Mouse (Mus musculus): ENCODE measurements around the gene Aldh5a1.

The Aldh5a1 gene

GRCm38 (mm10) chr13:24933199-24933598 lies 4.3 kb downstream of the Aldh5a1 start:
- DNase-seq (ENCODE audit: low spot score): no peak

GRCm38 (mm10) chr13:24930591-24930990 lies 6.9 kb downstream of the Aldh5a1 start:
- DNase-seq (ENCODE audit: low spot score): no peak

- DNase-seq (ENCODE audit: low spot score): no peak
Measured at GRCm38 (mm10) chr13:24923991-24924390, 13.5 kb downstream of the Aldh5a1 start.

GRCm38 (mm10) chr13:24921281-24921680 lies 16.2 kb downstream of the Aldh5a1 start:
- DNase-seq (ENCODE audit: low spot score): no peak

- DNase-seq (ENCODE audit: low spot score): no peak
Measured at GRCm38 (mm10) chr13:24920333-24920977, 17.0 kb downstream of the Aldh5a1 start.

GRCm38 (mm10) chr13:24915831-24916230 lies 21.6 kb downstream of the Aldh5a1 start:
- DNase-seq (ENCODE audit: low spot score): no peak

- no peak for DNase-seq (ENCODE audit: low spot score)
Measured at GRCm38 (mm10) chr13:24914915-24915314, 22.5 kb downstream of the Aldh5a1 start.

GRCm38 (mm10) chr13:24913576-24913975 lies 23.9 kb downstream of the Aldh5a1 start:
- DNase-seq (ENCODE audit: low spot score): no peak

GRCm38 (mm10) chr13:24909112-24909511 lies 28.3 kb downstream of the Aldh5a1 start:
- no peak for DNase-seq (ENCODE audit: low spot score)

GRCm38 (mm10) chr13:24906831-24907570 lies 30.5 kb downstream of the Aldh5a1 start:
- no peak for DNase-seq (ENCODE audit: low spot score)

- DNase-seq (ENCODE audit: low spot score): no peak
Measured at GRCm38 (mm10) chr13:24905422-24905821, 32.0 kb downstream of the Aldh5a1 start.

GRCm38 (mm10) chr13:24903412-24903811 lies 34.0 kb downstream of the Aldh5a1 start:
- DNase-seq (ENCODE audit: low spot score): no peak

- no peak for DNase-seq (ENCODE audit: low spot score)
Measured at GRCm38 (mm10) chr13:24901916-24902315, 35.5 kb downstream of the Aldh5a1 start.

GRCm38 (mm10) chr13:24893880-24894279 lies 43.6 kb downstream of the Aldh5a1 start:
- DNase-seq (ENCODE audit: low spot score): no peak

GRCm38 (mm10) chr13:24892516-24892915 lies 44.9 kb downstream of the Aldh5a1 start:
- no peak for DNase-seq (ENCODE audit: low spot score)

GRCm38 (mm10) chr13:24889554-24889953 lies 47.9 kb downstream of the Aldh5a1 start:
- DNase-seq (ENCODE audit: low spot score): no peak

- DNase-seq (ENCODE audit: low spot score): no peak
Measured at GRCm38 (mm10) chr13:24882411-24882810, 55.0 kb downstream of the Aldh5a1 start.

- no peak for DNase-seq (ENCODE audit: low spot score)
Measured at GRCm38 (mm10) chr13:24880704-24881103, 56.8 kb downstream of the Aldh5a1 start.

- DNase-seq (ENCODE audit: low spot score): no peak
Measured at GRCm38 (mm10) chr13:24880208-24880607, 57.3 kb downstream of the Aldh5a1 start.

- DNase-seq (ENCODE audit: low spot score): no peak
Measured at GRCm38 (mm10) chr13:24879359-24880040, 58.0 kb downstream of the Aldh5a1 start.

GRCm38 (mm10) chr13:24868233-24868632 lies 69.2 kb downstream of the Aldh5a1 start:
- no peak for DNase-seq (ENCODE audit: low spot score)

GRCm38 (mm10) chr13:24867789-24868188 lies 69.7 kb downstream of the Aldh5a1 start:
- no peak for DNase-seq (ENCODE audit: low spot score)
